Mouse (Mus musculus) adrenal gland, postnatal 4 days (tissue): Measurements from ENCODE around the gene Dpysl4. TPM values are rescaled to one million over a fixed set of nuclear protein-coding genes. Genes with fewer than 3 reads are reported as not detected.

Experiments used
- DNase-seq, 2 experiments: peaks; one replicate each; pipeline ENCODE4 v3.0.0; 2021 to 2022; ENCODE audit warnings: low spot score in 2 of 2, mixed read lengths in 2 of 2
- long read RNA-seq, 2 experiments: library from polyadenylated mRNA; stranded (forward); transcript quantifications; one replicate each; pipeline ENCODE4 v2.0.0; 2021
- total RNA-seq, 2 experiments: library from RNA; stranded (reverse); gene quantifications; 2 replicates each; pipeline ENCODE4 v1.2.3; 2021

Dpysl4 gene
- 1 to 10 TPM; 5.9 to 6.1 TPM for total RNA-seq
- long read RNA-seq, experiment 1, transcript Dpysl4-201 (14 exons, 3,552 nt): major isoform, 6 of 6 reads
- long read RNA-seq, experiment 1, partial matches to known transcripts: 0 of 6 reads
- long read RNA-seq, experiment 1, other reads (novel, unspliced or antisense): 0 of 6 reads
- long read RNA-seq, experiment 2, transcript Dpysl4-201 (14 exons, 3,552 nt): major isoform, 9 of 12 reads
- long read RNA-seq, experiment 2, partial matches to known transcripts: 2 of 12 reads
- long read RNA-seq, experiment 2, other reads (novel, unspliced or antisense): 1 of 12 reads

- peak in 1 of 2 experiments; percentile 27 for DNase-seq
These were observed at the start of gene Dpysl4 for GRCm38 (mm10) chr7:139085629-139086194. Gene Dpysl4 (plus strand): TSS chr7:139086001.

GRCm38 (mm10) chr7:139063406-139063805, 22.4 kb upstream of the Dpysl4 start:
- DNase-seq: no peak

GRCm38 (mm10) chr7:139068182-139068623, 17.6 kb upstream of the Dpysl4 start:
- peak in 1 of 2 experiments; percentile 50 for DNase-seq

- no peak for DNase-seq
These were observed 11.6 kb upstream of the Dpysl4 start for GRCm38 (mm10) chr7:139074189-139074588.

- no peak for DNase-seq
These were observed 10.6 kb upstream of the Dpysl4 start for GRCm38 (mm10) chr7:139075054-139075794.

GRCm38 (mm10) chr7:139077283-139077682, 8.5 kb upstream of the Dpysl4 start:
- no peak for DNase-seq

GRCm38 (mm10) chr7:139078181-139078580, 7.6 kb upstream of the Dpysl4 start:
- DNase-seq: no peak

- no peak for DNase-seq
These were observed 6.7 kb upstream of the Dpysl4 start for GRCm38 (mm10) chr7:139079141-139079540.

GRCm38 (mm10) chr7:139080714-139081113, 5.1 kb upstream of the Dpysl4 start:
- DNase-seq: no peak

- no peak for DNase-seq
These were observed 4.6 kb upstream of the Dpysl4 start for GRCm38 (mm10) chr7:139081158-139081557.

- no peak for DNase-seq
These were observed 3.5 kb upstream of the Dpysl4 start for GRCm38 (mm10) chr7:139082281-139082680.

GRCm38 (mm10) chr7:139084316-139084715, 1.5 kb upstream of the Dpysl4 start:
- DNase-seq: no peak

GRCm38 (mm10) chr7:139086195-139087158, 676 bp downstream of the Dpysl4 start:
- no peak for DNase-seq

- no peak for DNase-seq
These were observed 2.0 kb downstream of the Dpysl4 start for GRCm38 (mm10) chr7:139087801-139088200.

GRCm38 (mm10) chr7:139089892-139090874, 4.4 kb downstream of the Dpysl4 start:
- no peak for DNase-seq

- DNase-seq: no peak
These were observed 5.9 kb downstream of the Dpysl4 start for GRCm38 (mm10) chr7:139091681-139092080.

- DNase-seq: no peak
These were observed 6.9 kb downstream of the Dpysl4 start for GRCm38 (mm10) chr7:139092676-139093075.

GRCm38 (mm10) chr7:139093124-139093523, 7.3 kb downstream of the Dpysl4 start:
- DNase-seq: no peak

GRCm38 (mm10) chr7:139093781-139094180, 8.0 kb downstream of the Dpysl4 start:
- no peak for DNase-seq

- DNase-seq: no peak
These were observed 9.0 kb downstream of the Dpysl4 start for GRCm38 (mm10) chr7:139094761-139095160.
